Mouse (Mus musculus) ES-CJ7 (cell line): ENCODE results near the gene Rabggtb.

ENCODE experiments used
- DNase-seq: peaks from one replicate; pipeline ENCODE4 v3.0.0; 2011; ENCODE audit warnings: low read depth, low spot score

The Rabggtb gene

GRCm38 (mm10) chr3:153912546-153913509, at the start of gene Rabggtb:
Gene Rabggtb (minus strand): TSS chr3:153913009.
- peak; percentile 94 for DNase-seq

- DNase-seq, result peak; percentile 49
Observed at GRCm38 (mm10) chr3:153961632-153962389, 49.0 kb upstream of the Rabggtb start.

- DNase-seq, result no peak
Observed at GRCm38 (mm10) chr3:153960884-153961283, 48.1 kb upstream of the Rabggtb start.

- no peak for DNase-seq
Observed at GRCm38 (mm10) chr3:153959731-153960207, 47.0 kb upstream of the Rabggtb start.

GRCm38 (mm10) chr3:153959035-153959730, 46.4 kb upstream of the Rabggtb start:
- peak; percentile 56 for DNase-seq

- DNase-seq, result no peak
Observed at GRCm38 (mm10) chr3:153957916-153958315, 45.1 kb upstream of the Rabggtb start.

- no peak for DNase-seq
Observed at GRCm38 (mm10) chr3:153948176-153948575, 35.4 kb upstream of the Rabggtb start.

- DNase-seq, result no peak
Observed at GRCm38 (mm10) chr3:153947271-153947670, 34.5 kb upstream of the Rabggtb start.

GRCm38 (mm10) chr3:153944335-153944990, 31.7 kb upstream of the Rabggtb start, which contains the start of gene Acadm:
Gene Acadm (minus strand): TSS chr3:153944632.
- peak; percentile 100 for DNase-seq

GRCm38 (mm10) chr3:153943901-153944334, 31.1 kb upstream of the Rabggtb start:
- DNase-seq, result no peak

- no peak for DNase-seq
Observed at GRCm38 (mm10) chr3:153943003-153943640, 30.3 kb upstream of the Rabggtb start.

GRCm38 (mm10) chr3:153941613-153942012, 28.8 kb upstream of the Rabggtb start:
- DNase-seq, result peak; percentile 58

- DNase-seq, result peak; percentile 85
Observed at GRCm38 (mm10) chr3:153940486-153940885, 27.7 kb upstream of the Rabggtb start.

- DNase-seq, result peak; percentile 60
Observed at GRCm38 (mm10) chr3:153940021-153940420, 27.2 kb upstream of the Rabggtb start.

GRCm38 (mm10) chr3:153937116-153937810, 24.5 kb upstream of the Rabggtb start:
- DNase-seq, result peak; percentile 62

GRCm38 (mm10) chr3:153935878-153936277, 23.1 kb upstream of the Rabggtb start:
- no peak for DNase-seq

- DNase-seq, result no peak
Observed at GRCm38 (mm10) chr3:153932461-153932860, 19.7 kb upstream of the Rabggtb start.

- no peak for DNase-seq
Observed at GRCm38 (mm10) chr3:153929526-153929925, 16.7 kb upstream of the Rabggtb start.

GRCm38 (mm10) chr3:153926333-153926732, 13.5 kb upstream of the Rabggtb start:
- peak; percentile 62 for DNase-seq
